Mouse (Mus musculus): Measurements from ENCODE around the gene Zkscan6.

The Zkscan6 gene

DNA sequence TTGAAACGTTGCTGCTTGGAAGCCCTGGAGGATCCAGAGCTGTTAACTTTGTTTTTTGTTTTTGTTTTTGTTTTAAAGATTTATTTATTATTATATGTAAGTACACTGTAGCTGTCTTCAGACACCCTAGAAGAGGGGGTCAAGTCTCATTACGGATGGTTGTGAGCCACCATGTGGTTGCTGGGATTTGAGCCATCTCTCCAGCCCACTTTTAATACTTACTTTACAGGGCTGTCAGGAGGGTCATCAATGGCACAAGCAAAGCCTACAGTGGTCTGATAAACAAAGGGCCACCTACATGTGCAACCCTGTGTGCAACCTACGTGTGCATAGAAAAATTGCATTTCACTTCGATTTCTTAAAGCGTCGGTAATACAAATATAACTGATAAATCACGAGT, 626 bp downstream of the Zkscan6 start:
- no peak for DNase-seq (ENCODE audit: extremely low read depth, low read depth)

DNA sequence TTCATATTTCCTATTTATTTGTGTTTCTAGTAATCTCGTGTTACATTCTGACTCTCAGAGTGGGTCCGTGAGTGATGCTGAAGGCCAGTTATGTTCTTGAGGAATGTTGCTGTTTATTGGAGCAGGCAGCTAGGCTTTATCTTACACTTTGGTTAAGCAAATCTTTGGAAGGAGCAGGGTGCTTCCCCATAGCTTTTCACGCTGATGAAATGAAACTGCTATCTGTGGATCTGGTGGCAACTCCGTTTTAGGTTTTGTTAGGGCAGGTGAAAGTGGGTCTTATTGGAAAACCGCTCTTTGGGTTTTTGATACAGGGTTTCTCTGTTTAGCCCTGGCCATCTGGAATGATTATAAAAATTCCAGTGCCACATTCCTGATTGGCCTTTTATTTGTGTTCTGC, 5.1 kb downstream of the Zkscan6 start:
- no peak for DNase-seq (ENCODE audit: extremely low read depth, low read depth)

DNA sequence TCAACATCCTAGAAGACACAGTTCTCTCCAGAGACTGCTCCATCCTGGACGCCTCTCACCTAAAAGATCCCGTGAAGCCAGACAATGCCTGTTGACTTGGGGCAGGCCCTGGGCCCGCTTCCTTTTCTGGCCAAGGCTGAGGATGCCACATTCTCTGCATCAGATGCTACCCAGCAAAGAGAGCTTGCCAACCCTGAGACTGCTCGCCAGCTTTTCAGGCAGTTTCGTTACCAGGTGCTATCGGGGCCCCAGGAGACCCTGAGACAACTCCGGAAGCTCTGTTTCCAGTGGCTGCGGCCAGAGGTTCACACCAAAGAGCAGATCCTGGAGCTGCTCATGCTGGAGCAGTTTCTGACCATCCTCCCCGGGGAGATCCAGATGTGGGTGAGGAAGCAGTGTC, 7.4 kb downstream of the Zkscan6 start:
- DNase-seq (ENCODE audit: extremely low read depth, low read depth) = no peak

DNA sequence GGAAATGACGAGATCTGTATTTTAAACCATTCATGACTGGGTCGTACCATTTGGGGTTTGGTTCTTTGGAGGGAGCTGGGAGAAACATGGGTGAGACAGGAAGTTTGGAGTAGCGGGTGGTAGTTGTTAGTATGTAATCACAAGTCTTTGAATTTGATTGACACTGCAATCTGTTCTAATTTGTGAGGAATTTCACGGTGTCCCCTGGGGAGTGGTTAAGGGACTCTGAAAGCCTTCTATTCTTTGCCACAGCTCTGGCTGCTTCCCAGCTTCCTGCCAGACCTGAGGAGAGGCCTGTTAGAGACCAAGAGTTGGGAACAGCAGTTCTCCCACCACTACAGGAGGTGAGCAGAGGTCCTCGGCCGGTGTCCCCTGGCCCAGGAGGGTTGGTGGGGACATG, 9.3 kb downstream of the Zkscan6 start:
- DNase-seq (ENCODE audit: extremely low read depth, low read depth) = no peak

DNA sequence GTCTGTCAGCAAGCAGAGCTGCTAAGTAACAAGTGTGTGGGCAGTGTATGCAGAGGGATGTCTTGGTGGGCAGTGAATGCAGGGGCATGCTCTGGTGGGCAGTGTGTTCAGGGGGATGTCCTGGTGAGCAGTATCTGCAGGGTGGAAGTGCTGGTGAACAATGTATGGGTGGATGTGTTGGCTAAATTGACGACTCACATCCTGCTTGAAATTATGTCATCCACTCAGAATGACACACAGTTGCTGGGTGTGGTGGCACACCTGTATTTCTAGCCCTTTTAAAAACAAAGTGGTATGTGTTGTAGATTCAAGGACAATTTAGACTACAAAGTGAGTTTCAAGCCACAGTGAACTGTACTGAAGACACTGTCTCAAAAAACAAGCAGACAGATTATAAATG, 11.2 kb downstream of the Zkscan6 start:
- DNase-seq (ENCODE audit: extremely low read depth, low read depth) = no peak

DNA sequence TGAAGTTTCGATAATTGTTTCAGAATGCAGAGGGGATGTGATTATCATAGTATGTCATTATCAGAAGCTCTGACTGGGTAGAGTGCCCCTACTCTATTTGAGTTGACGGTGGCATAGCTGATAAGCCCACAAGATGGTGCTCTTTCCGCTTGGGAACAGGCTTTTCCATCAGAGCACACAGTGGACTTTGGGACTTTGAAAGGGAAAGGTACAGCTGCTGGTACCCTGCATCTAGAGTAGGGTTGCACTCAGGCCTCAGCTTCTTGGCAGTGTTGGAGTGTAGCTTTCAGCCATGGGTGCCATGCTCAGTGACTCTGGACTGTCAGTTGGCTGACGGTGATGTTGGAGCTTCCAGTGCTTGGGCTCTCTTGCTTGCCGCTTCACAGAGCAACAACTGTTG, 13.3 kb downstream of the Zkscan6 start:
- no peak for DNase-seq (ENCODE audit: extremely low read depth, low read depth)

DNA sequence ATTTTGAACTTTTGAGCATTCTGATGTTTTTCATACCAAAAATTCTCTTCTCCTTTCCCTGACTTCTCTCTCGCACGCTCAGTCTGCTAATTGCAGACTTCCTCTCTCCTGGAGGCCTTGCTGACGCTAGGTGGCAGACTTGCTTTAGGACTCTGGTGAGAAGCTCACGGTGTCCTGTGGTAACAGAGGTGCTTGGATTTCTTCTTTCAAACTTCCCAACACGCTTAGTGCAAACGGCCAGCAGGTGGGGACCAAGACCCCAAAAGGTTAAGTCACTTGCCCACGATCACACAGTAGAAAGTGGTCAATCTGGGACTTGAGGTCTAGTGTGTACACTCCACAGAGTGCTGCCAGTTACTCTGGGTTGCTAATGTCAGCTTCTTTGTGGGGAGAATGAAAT, 13.9 kb downstream of the Zkscan6 start:
- no peak for DNase-seq (ENCODE audit: extremely low read depth, low read depth)

DNA sequence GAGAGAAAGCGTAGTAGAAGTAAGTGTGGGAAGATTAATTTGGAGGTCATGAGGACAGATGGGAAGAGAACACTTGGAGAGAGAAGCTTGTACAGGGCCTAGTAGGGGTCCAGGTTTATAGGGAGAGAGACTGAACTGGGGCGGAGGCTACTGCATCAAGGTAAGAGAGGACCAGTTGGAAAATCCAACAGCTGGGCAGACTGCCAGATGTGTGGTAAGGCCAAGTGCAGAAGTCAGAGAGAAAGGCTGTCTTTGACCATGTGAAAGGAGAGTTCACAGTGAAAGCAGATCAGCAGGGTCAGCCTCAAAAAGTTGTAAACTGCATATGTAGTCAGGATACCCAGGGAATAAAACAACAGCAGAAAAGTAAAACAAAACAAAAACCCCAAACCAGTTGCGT, 17.6 kb downstream of the Zkscan6 start:
- no peak for DNase-seq (ENCODE audit: extremely low read depth, low read depth)

DNA sequence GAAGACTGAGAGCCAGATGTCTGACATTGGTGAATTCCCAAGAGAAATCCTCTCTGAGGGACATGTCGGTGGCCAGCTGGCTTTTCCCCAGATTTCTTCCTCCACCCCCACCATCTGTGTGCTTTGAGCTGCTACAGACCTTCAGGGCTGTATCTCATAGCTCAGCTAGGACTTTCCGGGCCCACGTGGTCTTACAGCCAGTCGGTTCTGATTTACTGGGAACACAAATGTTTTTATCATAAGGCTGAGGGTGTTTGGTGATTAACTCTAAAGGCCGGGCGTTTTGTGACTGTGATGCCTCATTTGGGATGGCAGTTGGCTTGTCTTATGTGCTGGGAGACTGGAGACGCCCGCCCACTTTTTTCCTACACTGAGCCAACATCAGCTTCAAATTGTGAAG, 32.0 kb downstream of the Zkscan6 start:
- no peak for DNase-seq (ENCODE audit: extremely low read depth, low read depth)

DNA sequence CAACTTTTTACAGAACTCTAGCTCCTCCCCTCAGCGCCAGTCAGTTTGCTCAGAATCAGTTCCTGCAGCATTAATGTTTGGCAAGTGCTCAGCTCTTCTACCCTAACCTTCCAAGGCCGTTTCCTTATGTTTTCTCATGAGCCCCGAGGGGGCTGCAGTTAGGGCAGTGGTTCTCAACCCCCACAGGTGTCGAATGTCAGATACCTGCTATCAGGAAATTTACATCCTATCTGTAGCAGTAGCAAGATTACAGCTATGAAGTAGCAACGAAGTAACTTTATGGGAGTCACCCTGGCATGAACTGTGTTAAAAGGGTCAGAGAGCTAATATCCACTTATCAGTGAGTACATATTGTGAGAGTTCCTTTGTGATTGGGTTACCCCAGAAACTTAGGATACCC, 39.5 kb downstream of the Zkscan6 start:
- DNase-seq (ENCODE audit: extremely low read depth, low read depth) = no peak

DNA sequence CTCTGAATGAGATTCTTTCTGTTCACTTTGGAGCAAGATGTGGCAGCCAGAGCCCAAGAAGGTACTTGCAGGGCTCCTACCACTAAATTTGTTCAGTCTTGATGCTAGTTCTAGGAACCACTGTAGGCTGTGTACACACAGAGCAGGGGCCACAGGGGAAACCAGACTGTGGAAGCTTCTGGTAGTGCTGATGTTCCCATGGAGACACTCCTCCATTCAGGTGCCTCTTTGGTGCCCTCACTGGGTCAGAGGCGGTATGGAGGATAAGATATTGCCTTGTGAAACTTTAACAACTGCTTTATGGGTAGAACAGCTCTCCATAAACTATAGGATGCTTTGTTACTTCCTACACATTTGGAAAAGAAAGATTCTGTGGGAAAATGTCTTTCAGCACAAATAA, 45.1 kb downstream of the Zkscan6 start:
- no peak for DNase-seq (ENCODE audit: extremely low read depth, low read depth)

DNA sequence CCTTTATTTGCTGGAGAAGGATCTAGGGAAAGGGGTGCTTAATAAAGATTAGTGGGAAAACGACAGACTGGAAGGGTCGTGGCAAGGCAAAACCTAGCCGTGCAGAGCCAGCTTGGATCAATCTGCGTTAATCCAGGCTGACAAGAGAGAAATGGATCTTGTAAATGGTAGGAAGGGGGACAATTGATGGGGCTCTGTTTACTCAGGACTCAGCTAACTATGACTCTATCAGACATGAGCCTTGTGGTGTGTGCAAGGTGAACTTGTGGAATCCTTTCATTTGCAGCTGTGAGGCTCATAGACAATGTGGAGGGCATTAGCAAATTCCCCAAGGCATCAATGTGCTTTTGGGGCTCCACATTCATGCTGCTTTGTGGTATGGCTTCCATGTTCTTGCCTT, 54.5 kb downstream of the Zkscan6 start:
- no peak for DNase-seq (ENCODE audit: extremely low read depth, low read depth)

DNA sequence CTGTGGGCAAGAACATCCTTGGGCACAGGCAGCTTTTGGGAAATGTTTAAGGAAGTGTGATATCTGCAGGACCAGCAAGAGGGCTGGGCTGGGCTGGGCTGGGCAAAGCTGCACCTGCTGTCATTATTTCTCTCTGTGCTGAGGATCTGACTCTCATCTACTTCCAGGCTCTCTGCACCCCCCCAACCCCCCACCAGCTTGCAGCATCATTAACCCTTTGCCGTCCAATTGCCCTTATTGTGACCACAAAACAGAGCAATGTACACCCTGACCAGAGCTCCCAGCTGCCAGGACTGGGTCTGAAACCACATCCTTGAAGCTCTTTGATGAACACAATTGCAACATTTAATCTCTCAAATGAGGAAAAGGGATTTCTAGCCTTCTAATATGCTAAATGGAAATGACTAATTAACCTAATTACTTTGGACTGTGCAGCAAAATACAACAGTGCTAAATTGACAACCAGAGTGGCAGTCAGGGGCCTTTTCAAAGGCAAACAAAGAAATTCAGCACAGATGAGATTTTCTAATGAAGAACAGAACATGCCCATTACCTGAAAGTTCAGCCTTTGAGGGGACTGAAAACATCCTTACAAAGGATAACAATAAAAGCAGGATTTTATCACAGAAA, 70.3 kb downstream of the Zkscan6 start:
- no peak for DNase-seq (ENCODE audit: extremely low read depth, low read depth)
